Mouse (Mus musculus) liver, embryonic 15.5 days (tissue): ENCODE results near the gene Rab3gap2. TPM values are rescaled to one million over a fixed set of nuclear protein-coding genes. Genes with fewer than 3 reads are reported as not detected.
A peak's percentile ranks its signal among the peaks of the same experiment; 100 is the strongest.

Experiments
- ATAC-seq: fragments of 200-750 bp; cut with Nextera tagmentation; 2 replicates; pipeline ENCODE4 v1.8.0; 2017; ENCODE audit warnings: moderate number of reproducible peaks, mild to moderate bottlenecking, moderate library complexity; ENCODE audit not compliant: insufficient read depth
- H3K27ac ChIP-seq: fragments of 300-500 bp; sonication (generic); replicated peaks from 2 replicates; pipeline ENCODE4 v1.5.1; 2015; ENCODE audit warnings: mild to moderate bottlenecking, inconsistent platforms
- H3K27me3 ChIP-seq: fragments of 300-500 bp; sonication (generic); 2 replicates; pipeline ENCODE4 v1.6.1; 2015; ENCODE audit warnings: mild to moderate bottlenecking, inconsistent platforms
- H3K36me3 ChIP-seq: fragments of 300-500 bp; sonication (generic); replicated peaks from 2 replicates; pipeline ENCODE4 v1.6.1; 2015; ENCODE audit warnings: moderate library complexity, mild to moderate bottlenecking, inconsistent platforms
- H3K4me1 ChIP-seq: fragments of 300-500 bp; sonication (generic); replicated peaks from 2 replicates; pipeline ENCODE4 v1.6.1; 2015; ENCODE audit warnings: inconsistent platforms
- H3K4me2 ChIP-seq: fragments of 300-500 bp; sonication (generic); 2 replicates; pipeline ENCODE4 v1.6.1; 2015; ENCODE audit warnings: moderate library complexity, mild to moderate bottlenecking, inconsistent platforms
- H3K4me3 ChIP-seq: fragments of 300-500 bp; sonication (generic); replicated peaks from 2 replicates; pipeline ENCODE4 v1.5.1; 2015; ENCODE audit warnings: mild to moderate bottlenecking, inconsistent platforms
- H3K9ac ChIP-seq: fragments of 300-500 bp; sonication (generic); 2 replicates; pipeline ENCODE4 v1.6.1; 2015; ENCODE audit warnings: moderate library complexity, mild to moderate bottlenecking, inconsistent platforms
- H3K9me3 ChIP-seq: fragments of 300-500 bp; sonication (generic); replicated peaks from 2 replicates; pipeline ENCODE4 v1.6.1; 2016; ENCODE audit warnings: inconsistent platforms
- WGBS: fragments of 180-500 bp; shearing (Covaris S2); methylation state at CpG from one replicate; pipeline ENCODE4 v1.1.7; 2015; ENCODE audit warnings: mixed read lengths; ENCODE audit not compliant: insufficient replicate concordance; 5-methylcytosine and 5-hydroxymethylcytosine counted together
- polyA plus RNA-seq: library from polyadenylated mRNA; unstranded; fragments of >200 nt; fragmentation: Nextera tagmentation; extraction: Ambion mirVana; gene quantifications from 2 replicates; pipeline ENCODE4 v1.2.1, GENCODE M21; 2015

The Rab3gap2 gene
- polyA plus RNA-seq, 1 experiment from 2014 or later: 11.6 TPM

DNA sequence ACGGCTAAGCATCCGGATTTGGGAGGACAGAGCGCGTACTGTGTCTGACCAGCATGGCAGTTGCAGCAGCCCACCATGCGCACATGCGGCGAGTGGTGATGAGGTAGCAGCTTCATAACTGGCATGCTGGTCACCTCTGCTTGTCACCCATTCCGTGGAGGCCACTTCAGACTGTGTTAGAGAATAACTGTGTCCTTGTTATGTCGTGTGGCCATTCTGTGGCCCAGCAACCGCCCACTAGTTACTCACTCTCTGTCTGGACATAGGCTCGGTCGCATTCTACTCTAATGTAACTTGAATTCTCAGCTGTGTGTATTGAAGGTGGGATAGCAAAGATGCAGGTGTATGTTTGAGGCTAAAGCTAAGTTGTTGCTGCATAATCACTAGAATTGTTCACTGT, 51.4 kb downstream of the Rab3gap2 start:
- no peak overlapping the region for H3K9ac ChIP-seq
- H3K27me3 ChIP-seq: no peaks in the 10 kb centered on the region
- ATAC-seq: no peak
- H3K4me1 ChIP-seq: no peaks in the 10 kb centered on the region
- no peak overlapping the region for H3K4me2 ChIP-seq
- no peak overlapping the region for H3K27ac ChIP-seq
- no peak overlapping the region for H3K4me3 ChIP-seq
- peaks cover 66% of the 10 kb centered on the region for H3K36me3 ChIP-seq
- no peaks in the 10 kb centered on the region for H3K9me3 ChIP-seq
- 87% methylated on average over 12 of the region's 12 CpGs for WGBS

DNA sequence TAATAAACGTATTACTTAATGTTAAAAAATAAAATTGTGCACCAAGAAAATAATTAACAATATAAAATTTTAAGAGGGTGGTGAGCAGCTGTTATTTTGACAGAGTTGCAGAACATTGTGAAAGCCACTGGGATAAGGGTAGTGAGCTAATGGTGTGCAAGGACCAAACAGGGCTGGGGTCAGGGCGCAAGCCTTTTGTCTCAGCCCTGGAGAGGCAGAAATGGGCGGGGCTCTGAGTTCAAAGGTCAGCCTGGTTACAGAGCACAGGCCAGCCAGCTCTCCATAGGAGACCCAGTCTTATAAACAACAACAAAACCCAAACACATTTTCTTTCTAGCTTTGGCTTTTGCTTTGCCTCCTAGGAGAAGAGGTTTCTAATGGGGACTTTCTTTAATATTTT, 52.8 kb downstream of the Rab3gap2 start:
- H3K36me3 ChIP-seq: peaks cover 68% of the 10 kb centered on the region
- peak; percentile 64; the same call in 1 of the 2 replicates for ATAC-seq
- WGBS: 63% methylated on average over 3 of the region's 3 CpGs

DNA sequence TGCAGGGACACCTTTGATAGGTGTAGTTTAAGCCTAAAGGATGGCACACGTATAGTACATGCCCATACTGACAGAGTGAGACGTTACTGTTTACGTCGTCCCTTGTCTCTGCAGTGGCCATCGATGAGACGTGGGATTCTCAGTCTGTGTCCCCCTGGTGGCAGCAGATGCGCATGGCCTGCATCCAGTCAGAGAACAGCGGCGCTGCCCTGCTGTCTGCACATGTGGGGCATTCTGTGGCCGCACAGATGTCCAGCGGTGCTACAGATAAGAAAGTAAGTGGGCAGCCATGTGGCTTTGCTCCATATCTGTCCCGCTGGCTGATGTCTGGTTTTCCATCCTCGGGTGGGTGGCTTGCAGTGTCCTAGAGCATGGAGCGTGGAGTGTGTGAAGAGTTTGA, 58.6 kb downstream of the Rab3gap2 start:
- no peak overlapping the region for H3K27ac ChIP-seq
- H3K9me3 ChIP-seq: no peaks in the 10 kb centered on the region
- H3K4me3 ChIP-seq: no peak overlapping the region
- WGBS: 71% methylated on average over 14 of the region's 14 CpGs
- no peak for ATAC-seq
- H3K4me2 ChIP-seq: no peak overlapping the region
- H3K27me3 ChIP-seq: no peaks in the 10 kb centered on the region
- no peaks in the 10 kb centered on the region for H3K4me1 ChIP-seq
- no peak overlapping the region for H3K9ac ChIP-seq
- H3K36me3 ChIP-seq: peaks cover 81% of the 10 kb centered on the region

More for the DNA sequence above, 52.8 kb downstream of the Rab3gap2 start:
- Histone ChIP-seq H3K27me3 (no peaks in the 10 kb centered on the region), H3K4me2 (no peak overlapping the region), H3K4me3 (no peak overlapping the region), H3K4me1 (no peaks in the 10 kb centered on the region), H3K27ac (no peak overlapping the region), H3K9me3 (no peaks in the 10 kb centered on the region), H3K9ac (no peak overlapping the region)

DNA sequence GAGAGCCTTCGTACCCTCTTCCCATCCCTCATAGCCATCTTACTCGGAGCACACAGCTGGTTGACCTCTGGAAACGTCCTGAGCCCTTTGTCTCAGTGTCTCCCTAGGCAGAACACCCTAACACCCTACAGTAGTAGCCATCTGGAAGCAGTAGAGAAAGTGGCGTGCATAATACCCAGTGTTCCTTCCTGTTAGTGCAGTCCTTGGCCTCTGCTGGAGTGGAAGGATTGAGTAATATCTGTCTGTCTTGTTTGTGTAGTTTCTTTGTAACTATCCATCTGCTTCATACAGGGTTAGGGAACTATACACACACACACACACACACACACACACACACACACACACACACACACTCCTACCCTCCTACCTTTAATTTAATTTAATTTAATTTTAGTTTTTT, 64.8 kb downstream of the Rab3gap2 start:
- Histone ChIP-seq H3K9me3 (no peaks in the 10 kb centered on the region), H3K4me1 (no peaks in the 10 kb centered on the region), H3K27me3 (no peaks in the 10 kb centered on the region), H3K9ac (no peak overlapping the region), H3K36me3 (peaks cover 76% of the 10 kb centered on the region), H3K4me2 (no peak overlapping the region), H3K4me3 (no peak overlapping the region), H3K27ac (no peak overlapping the region)
- WGBS: 72% methylated on average over 4 of the region's 4 CpGs
- ATAC-seq: peak; percentile 41; the same call in 1 of the 2 replicates

DNA sequence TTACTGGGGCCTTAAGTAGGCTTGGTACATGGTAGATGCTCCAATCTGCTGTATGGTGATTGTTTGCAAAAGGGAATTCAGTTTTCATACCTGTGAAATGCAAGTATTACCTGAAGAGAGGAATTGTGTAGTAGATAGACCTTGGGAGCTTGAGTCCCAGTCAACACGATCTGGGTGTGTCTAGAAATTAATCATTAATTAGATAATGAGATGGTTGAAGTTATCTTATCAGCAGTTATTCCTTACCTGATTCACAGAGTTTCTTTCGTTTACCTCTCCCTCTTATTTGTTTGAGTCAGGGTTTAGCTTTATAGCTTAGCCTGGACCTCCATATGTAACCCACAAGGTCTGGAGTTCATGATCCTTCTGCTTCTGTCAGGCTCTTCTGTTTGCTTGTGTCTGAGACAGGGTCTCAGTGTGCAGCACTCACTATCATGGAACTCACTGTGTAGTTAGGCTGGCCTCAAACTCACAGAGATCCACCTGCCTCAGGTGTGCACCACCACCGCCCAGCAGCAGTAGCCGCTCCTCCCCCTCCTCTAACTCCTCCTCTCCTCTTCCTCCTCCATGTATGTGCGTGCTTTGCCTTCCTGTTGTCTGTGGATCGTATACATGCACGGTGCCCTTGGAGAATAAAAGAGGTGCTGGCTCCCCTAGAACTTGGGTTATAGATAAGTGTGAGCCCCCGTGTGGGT, 66.6 kb downstream of the Rab3gap2 start:
- WGBS: 80% methylated on average over 8 of the region's 8 CpGs
- H3K4me3 ChIP-seq: no peak overlapping the region
- H3K27me3 ChIP-seq: no peaks in the 10 kb centered on the region
- no peaks in the 10 kb centered on the region for H3K4me1 ChIP-seq
- H3K9me3 ChIP-seq: no peaks in the 10 kb centered on the region
- ATAC-seq: no peak
- H3K4me2 ChIP-seq: no peak overlapping the region
- no peak overlapping the region for H3K9ac ChIP-seq
- H3K36me3 ChIP-seq: peaks cover 73% of the 10 kb centered on the region
- no peak overlapping the region for H3K27ac ChIP-seq

DNA sequence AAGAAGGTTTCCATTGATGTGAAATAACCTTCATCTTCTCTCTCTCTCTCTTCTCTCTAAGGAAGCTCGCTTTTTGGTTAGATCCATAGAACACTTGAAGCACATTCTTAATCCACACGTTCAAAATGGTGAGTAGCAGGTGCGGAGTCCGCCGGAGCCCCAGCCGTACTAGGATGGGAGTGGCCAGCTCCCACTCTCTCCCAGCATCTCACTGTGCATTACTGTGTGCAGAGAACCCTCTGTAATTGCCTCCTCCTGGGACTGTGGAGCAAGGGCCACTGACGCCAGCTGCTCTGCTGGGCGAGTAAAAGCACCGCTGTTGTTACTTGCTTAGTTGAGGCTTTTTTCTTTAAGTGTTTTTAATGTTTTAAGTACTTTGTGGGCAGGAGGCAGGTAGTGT, 67.5 kb downstream of the Rab3gap2 start:
- H3K9me3 ChIP-seq: no peaks in the 10 kb centered on the region
- no peaks in the 10 kb centered on the region for H3K27me3 ChIP-seq
- no peaks in the 10 kb centered on the region for H3K4me1 ChIP-seq
- H3K9ac ChIP-seq: no peak overlapping the region
- ATAC-seq: no peak
- H3K4me3 ChIP-seq: no peak overlapping the region
- H3K4me2 ChIP-seq: no peak overlapping the region
- WGBS: 84% methylated on average over 9 of the region's 9 CpGs
- no peak overlapping the region for H3K27ac ChIP-seq
- H3K36me3 ChIP-seq: peaks cover 74% of the 10 kb centered on the region

DNA sequence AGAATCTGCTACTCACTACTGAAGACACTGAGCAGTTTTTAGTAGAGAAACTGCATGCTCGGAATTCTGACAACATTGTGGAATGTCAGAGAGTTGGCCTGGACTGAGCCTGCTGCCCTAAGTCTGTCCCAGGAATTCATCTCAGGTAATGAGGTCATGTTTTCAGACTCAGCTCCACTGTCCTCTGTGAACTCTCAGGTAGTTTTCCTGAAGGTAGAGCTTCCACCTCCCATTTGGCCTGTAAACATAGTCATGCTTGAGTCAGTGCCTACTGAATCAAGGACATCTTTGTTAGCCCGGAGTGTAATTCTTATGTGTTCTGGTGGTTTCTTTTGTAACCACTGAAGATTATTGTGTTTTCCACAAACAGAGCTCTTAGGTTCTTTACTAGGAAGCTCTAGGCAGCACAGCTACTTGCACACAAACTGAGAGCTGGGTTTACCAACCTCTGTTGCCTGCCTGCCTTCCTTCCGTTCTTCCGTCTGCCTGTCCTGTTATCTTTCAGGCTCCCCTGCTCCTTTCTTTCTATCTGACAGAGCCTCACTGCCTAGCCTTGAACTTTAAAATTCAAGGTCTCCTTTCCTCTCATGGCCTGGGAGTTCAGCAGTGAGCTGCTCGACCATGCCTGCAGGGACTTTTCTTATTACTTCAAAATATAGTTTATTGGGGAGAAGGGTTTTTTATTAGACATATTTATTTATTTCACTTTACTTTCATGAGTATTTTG, 71.1 kb downstream of the Rab3gap2 start:
- Histone ChIP-seq H3K9me3 (no peaks in the 10 kb centered on the region), H3K27me3 (no peaks in the 10 kb centered on the region), H3K9ac (no peak overlapping the region), H3K4me2 (no peak overlapping the region), H3K27ac (no peak overlapping the region), H3K4me1 (no peaks in the 10 kb centered on the region), H3K36me3 (peaks cover 82% of the 10 kb centered on the region), H3K4me3 (no peak overlapping the region)
- no peak for ATAC-seq
- WGBS: 69% methylated on average over 5 of the region's 5 CpGs

DNA sequence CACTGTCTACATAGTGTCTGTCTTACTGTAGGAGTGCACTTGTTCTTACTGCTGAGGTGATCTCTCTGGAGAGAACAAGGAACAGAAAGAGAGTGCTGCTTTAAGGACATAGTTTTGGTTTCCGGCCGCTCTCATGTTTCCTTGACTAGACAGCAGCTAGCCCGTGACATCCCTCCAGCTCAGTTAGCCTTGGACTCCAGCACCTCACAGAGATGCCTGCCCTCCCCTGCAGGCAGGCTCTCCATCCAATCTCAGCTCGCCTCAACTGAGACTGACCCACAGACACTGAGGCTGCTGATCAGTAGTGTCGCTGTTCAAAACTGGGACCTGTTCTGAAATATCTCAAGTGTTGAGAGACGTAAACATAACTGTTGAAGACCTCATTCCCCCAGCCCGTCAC, 72.1 kb downstream of the Rab3gap2 start:
- H3K27ac ChIP-seq: no peak overlapping the region
- no peaks in the 10 kb centered on the region for H3K4me1 ChIP-seq
- 80% methylated on average over 7 of the region's 7 CpGs for WGBS

DNA sequence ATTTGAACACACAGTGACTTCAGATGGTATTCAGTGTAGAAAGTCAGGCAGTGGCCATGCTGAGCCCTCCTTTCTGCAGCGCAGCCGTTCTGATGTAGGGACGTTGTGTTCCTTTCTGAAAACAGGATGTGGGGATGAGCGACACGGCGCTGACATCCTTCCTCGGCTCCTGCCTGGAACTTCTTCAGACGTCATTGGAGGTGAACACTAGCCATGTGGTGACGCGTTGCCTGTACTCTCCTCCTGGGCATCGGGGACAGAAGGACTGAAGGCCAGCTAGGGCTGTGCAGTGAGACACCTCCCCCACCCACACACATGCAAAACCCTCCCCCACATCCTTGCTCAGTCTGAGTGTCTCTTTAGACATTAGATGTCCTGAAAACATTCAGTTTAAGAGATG, 73.1 kb downstream of the Rab3gap2 start:
- H3K9ac ChIP-seq: no peak overlapping the region
- WGBS: 82% methylated on average over 11 of the region's 11 CpGs
- no peak overlapping the region; the same call in 1 of the 2 replicates for H3K27ac ChIP-seq
- peaks cover 81% of the 10 kb centered on the region for H3K36me3 ChIP-seq
- H3K4me2 ChIP-seq: no peak overlapping the region
- no peak overlapping the region for H3K4me3 ChIP-seq
- no peaks in the 10 kb centered on the region for H3K9me3 ChIP-seq
- no peak for ATAC-seq
- no peaks in the 10 kb centered on the region for H3K4me1 ChIP-seq
- H3K27me3 ChIP-seq: no peaks in the 10 kb centered on the region

More for the DNA sequence above, 72.1 kb downstream of the Rab3gap2 start:
- H3K27me3 ChIP-seq: no peaks in the 10 kb centered on the region
- H3K9ac ChIP-seq: no peak overlapping the region
- no peaks in the 10 kb centered on the region for H3K9me3 ChIP-seq
- H3K36me3 ChIP-seq: peaks cover 86% of the 10 kb centered on the region
- H3K4me2 ChIP-seq: no peak overlapping the region
- H3K4me3 ChIP-seq: no peak overlapping the region
- no peak for ATAC-seq

DNA sequence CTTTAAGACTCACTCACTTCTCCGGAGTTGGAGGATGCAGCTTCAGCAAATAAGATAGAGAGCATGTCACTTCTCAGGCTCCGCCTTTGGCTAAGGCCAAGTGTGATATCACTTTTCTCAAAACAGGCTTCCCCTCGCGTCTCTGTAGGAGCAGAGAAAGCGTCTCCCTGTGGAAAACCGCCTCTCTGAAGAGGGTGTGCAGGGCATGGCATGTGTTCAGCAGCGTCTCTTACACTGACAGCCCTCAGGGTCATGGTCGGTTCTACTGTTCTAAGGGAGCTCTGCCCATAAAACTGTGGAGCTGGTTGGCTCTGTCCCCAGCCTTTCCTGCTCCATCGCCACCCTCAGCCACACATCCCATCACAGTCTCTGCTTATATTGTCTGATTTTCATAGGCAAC, 75.4 kb downstream of the Rab3gap2 start:
- H3K27ac ChIP-seq: no peak overlapping the region

DNA sequence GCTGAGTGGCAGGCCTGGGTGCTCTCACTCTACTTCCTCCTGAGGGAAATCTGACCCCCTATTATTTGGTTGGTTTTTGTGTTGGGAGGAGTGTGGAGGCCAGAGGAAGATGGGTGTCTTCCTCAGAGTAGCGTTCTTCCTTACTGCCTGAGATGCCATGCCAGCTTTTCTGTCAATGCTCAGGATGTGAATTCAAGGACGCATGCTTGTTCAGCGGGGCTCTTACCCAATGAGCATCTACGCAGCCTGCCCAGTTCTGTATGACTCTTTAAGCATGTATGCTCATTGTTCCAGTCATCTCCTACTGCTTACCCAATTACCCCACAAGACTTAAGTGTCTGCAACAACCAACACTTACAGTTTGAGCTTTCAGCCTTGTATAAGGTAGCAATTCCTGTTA, 76.7 kb downstream of the Rab3gap2 start:
- Histone ChIP-seq H3K4me3 (no peak overlapping the region), H3K4me2 (no peak overlapping the region), H3K36me3 (peaks cover 85% of the 10 kb centered on the region), H3K27me3 (no peaks in the 10 kb centered on the region), H3K9ac (no peak overlapping the region), H3K9me3 (no peaks in the 10 kb centered on the region), H3K27ac (no peak overlapping the region), H3K4me1 (no peaks in the 10 kb centered on the region)
- no peak for ATAC-seq
- WGBS: 84% methylated on average over 4 of the region's 4 CpGs

More for the DNA sequence above, 75.4 kb downstream of the Rab3gap2 start:
- Histone ChIP-seq H3K36me3 (peaks cover 86% of the 10 kb centered on the region), H3K9me3 (no peaks in the 10 kb centered on the region), H3K9ac (no peak overlapping the region), H3K4me3 (no peak overlapping the region), H3K4me2 (no peak overlapping the region), H3K4me1 (no peaks in the 10 kb centered on the region), H3K27me3 (no peaks in the 10 kb centered on the region)
- no peak for ATAC-seq
- WGBS: 72% methylated on average over 9 of the region's 9 CpGs
